Mouse (Mus musculus) ES-Bruce4 (cell line): ENCODE measurements around the gene Ppp6r2.

Experiments used
- CTCF ChIP-seq: IDR thresholded peaks from one replicate; pipeline ENCODE4 v1.8.1; 2011; ENCODE audit warnings: low read depth, low read length
- EP300 ChIP-seq: IDR thresholded peaks from 2 replicates; pipeline ENCODE4 v1.6.1; 2011; ENCODE audit warnings: low read depth, low read length; ENCODE audit not compliant: insufficient read depth
- POLR2A ChIP-seq: IDR thresholded peaks from one replicate; pipeline ENCODE4 v1.8.1; 2011; ENCODE audit warnings: low read length; ENCODE audit not compliant: insufficient read depth

DNA sequence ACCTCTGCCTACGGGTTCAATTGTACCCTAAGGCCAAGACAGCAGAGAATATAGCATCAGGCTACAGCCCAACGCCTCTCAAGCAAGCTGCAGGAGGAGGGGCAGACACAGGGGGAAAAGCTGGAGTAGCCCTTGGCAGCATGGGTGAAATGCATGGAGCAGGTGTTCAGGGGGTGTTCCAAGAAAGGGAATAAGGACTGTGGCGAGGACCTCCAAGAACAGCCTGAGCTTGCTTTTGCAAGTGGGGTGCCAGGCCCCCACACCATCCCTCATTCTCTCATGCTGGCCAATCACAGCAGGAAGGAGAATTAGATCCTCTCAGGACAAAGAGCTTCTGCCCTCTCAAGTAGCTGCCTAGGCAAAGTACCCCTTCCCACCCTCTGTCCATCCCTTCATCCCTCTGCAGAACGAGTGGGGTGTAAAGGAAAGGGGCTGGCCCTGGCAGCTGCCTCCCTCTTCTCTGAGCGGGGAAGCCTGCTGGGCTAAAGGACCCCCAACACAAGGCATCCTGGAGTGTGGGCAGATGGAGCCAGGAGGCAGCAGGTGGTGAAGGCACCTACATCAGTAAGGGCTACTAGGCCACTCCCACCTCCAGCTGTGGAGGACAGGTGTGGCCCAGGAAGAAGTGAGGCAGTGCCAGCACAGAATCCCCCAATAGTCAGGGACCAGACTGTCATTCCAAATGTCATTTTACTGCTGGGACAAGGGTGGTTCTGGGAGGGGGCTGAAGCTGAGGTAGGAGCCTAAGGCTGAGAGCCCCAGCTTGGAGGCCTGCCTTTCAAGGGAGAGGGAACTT, 27.0 kb upstream of the Ppp6r2 start:
- TF ChIP-seq CTCF (no peak), POLR2A (no peak), EP300 (no peak)
